Mouse (Mus musculus): ENCODE measurements around the gene Hspa12a. TPM values are rescaled to one million over a fixed set of nuclear protein-coding genes. Genes with fewer than 3 reads are reported as not detected.

The Hspa12a gene
- polyA plus RNA-seq, 1 experiment from 2014 or later = 18.7 TPM

- H3K4me1 ChIP-seq = peaks cover 22% of the 10 kb centered on the region
- no peak overlapping the region for H3K4me3 ChIP-seq
- no peak overlapping the region for H3K27ac ChIP-seq
- H3K36me3 ChIP-seq (ENCODE audit: poor library complexity, severe bottlenecking) = no peaks in the 10 kb centered on the region
- H3K9me3 ChIP-seq (replicated peaks) = no peaks in the 10 kb centered on the region
- no peak overlapping the region for H3K9ac ChIP-seq
- no peak overlapping the region for H3K4me2 ChIP-seq
- WGBS = 73% methylated on average over 9 of the region's 9 CpGs
- peaks cover 19% of the 10 kb centered on the region for H3K27me3 ChIP-seq
- no peak for ATAC-seq
Measured at GRCm38 (mm10) chr19:58856129-58856855, 87.2 kb downstream of the Hspa12a start.

GRCm38 (mm10) chr19:58854899-58855298 lies 88.6 kb downstream of the Hspa12a start:
- Histone ChIP-seq H3K9ac (no peak overlapping the region), H3K4me1 (peaks cover 9% of the 10 kb centered on the region), H3K4me2 (no peak overlapping the region), H3K4me3 (no peak overlapping the region), H3K27me3 (peaks cover 13% of the 10 kb centered on the region), H3K27ac (no peak overlapping the region), H3K9me3 (replicated peaks) (no peaks in the 10 kb centered on the region), H3K36me3 (ENCODE audit: poor library complexity, severe bottlenecking) (no peaks in the 10 kb centered on the region)
- no peak for ATAC-seq
- 51% methylated on average over 3 of the region's 3 CpGs for WGBS

DNA sequence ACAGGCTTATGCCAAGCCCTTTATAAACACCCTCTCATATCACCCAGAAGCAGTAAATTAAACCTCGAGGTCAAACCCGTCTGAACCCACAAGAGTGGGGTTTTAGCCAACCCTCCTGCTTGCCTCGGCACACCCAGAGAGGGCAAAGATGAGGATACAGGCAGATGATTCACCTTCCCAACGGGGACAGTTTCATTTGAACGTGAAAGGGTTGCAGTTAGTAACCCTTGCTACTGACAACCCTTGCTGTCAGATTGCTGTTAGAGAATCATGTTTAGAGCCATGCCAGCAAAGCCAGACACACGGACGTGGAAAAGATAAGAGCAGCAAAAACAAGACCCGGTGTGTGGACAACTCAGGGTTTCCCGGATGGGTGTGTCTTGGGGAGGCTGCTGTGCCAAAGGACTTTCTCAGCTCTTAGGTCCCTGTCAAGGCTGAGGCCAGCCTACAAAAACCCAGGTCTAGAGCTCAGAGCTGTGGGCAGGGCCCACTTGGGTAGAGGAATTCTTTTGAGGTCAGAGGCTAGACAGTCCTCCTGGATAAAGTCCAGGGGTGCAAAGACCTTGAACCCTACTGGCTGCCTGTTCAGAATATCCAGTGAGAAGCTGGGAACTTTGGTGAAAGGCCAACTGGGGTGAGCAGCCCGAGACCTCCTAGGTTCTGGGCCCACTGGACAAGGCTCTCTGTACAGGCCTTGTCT lies 90.3 kb downstream of the Hspa12a start:
- Histone ChIP-seq H3K27me3 (no peaks in the 10 kb centered on the region), H3K9ac (no peak overlapping the region), H3K36me3 (ENCODE audit: poor library complexity, severe bottlenecking) (no peaks in the 10 kb centered on the region), H3K4me3 (no peak overlapping the region), H3K4me2 (no peak overlapping the region), H3K4me1 (no peaks in the 10 kb centered on the region), H3K27ac (no peak overlapping the region), H3K9me3 (replicated peaks) (no peaks in the 10 kb centered on the region)
- WGBS = 91% methylated on average over 10 of the region's 10 CpGs
- no peak for ATAC-seq

DNA sequence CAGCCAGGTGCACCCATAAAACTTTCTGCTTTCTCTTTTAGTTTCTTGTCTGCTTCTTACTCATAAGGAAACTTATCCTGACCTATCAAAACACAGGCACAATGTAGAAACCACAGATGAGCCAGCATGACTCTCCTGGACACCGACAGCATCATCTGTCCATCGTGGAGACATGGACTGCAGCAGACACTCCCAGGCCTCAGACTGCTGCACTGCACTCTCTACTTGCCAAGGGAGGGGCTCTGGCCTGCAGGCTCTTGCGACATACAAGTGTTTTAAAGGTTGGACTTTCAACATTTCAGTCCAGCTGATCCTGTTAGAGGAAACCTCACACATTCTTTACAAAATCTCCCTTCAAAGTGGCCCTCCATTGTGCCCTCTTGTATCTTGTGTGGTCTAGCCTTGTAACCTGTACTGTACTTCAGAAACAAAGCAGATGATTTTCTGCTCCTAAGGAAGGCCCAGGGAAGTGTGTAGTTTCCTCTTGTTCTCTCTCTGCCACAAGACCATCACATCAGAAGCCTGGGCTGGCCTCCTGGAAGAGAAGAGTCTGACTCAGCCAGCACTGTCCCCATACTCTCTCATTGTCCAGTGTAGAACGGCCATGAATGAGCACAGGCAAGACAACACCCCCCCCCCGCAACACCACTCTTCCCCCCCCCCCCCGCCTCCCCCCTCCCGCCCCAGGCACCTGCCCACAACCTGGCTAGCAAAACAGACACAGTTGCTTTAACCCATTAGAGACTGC lies 92.6 kb downstream of the Hspa12a start:
- Histone ChIP-seq H3K36me3 (ENCODE audit: poor library complexity, severe bottlenecking) (no peaks in the 10 kb centered on the region), H3K9me3 (replicated peaks) (no peaks in the 10 kb centered on the region), H3K4me3 (no peak overlapping the region), H3K27ac (no peak overlapping the region), H3K4me2 (no peak overlapping the region), H3K27me3 (no peaks in the 10 kb centered on the region), H3K4me1 (no peaks in the 10 kb centered on the region), H3K9ac (no peak overlapping the region)
- 73% methylated on average over 6 of the region's 7 CpGs for WGBS
- ATAC-seq = no peak

- H3K9me3 ChIP-seq (replicated peaks) = no peaks in the 10 kb centered on the region
Measured at GRCm38 (mm10) chr19:58849333-58850131, 93.9 kb downstream of the Hspa12a start.

DNA sequence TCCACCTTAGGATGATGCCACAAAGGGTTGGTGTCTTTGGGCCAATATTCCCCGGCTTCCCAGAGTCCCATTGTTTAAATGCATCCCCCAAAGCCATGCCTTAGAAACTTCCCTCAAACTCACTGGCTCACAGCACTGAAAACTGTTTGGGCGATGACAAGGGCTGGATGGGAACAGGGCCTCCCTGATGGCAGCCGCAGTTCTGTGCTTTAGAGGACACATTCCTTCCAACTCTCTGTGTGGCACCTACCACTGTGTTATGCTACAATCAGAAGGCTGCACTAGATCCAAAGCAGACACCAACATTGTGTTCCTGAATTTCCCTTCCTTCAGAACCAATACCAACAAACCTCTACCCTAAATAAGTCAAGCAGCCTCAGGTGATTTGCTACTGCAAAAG lies 99.8 kb downstream of the Hspa12a start:
- no peak overlapping the region for H3K27ac ChIP-seq
- no peak overlapping the region for H3K4me3 ChIP-seq
- no peaks in the 10 kb centered on the region for H3K9me3 ChIP-seq (replicated peaks)
- H3K36me3 ChIP-seq (ENCODE audit: poor library complexity, severe bottlenecking) = no peaks in the 10 kb centered on the region
- ATAC-seq = no peak
- no peak overlapping the region for H3K4me2 ChIP-seq
- no peaks in the 10 kb centered on the region for H3K27me3 ChIP-seq
- peaks cover 27% of the 10 kb centered on the region for H3K4me1 ChIP-seq
- no peak overlapping the region for H3K9ac ChIP-seq
- 72% methylated on average over 3 of the region's 3 CpGs for WGBS

More at GRCm38 (mm10) chr19:58849333-58850131, 93.9 kb downstream of the Hspa12a start:
- no peak overlapping the region for H3K4me3 ChIP-seq
- WGBS = 91% methylated on average over 13 of the region's 13 CpGs
- H3K36me3 ChIP-seq (ENCODE audit: poor library complexity, severe bottlenecking) = no peaks in the 10 kb centered on the region
- H3K27me3 ChIP-seq = no peaks in the 10 kb centered on the region
- no peak overlapping the region for H3K9ac ChIP-seq
- no peak for ATAC-seq
- no peak overlapping the region for H3K27ac ChIP-seq
- no peak overlapping the region for H3K4me2 ChIP-seq
- H3K4me1 ChIP-seq = no peaks in the 10 kb centered on the region

- Histone ChIP-seq H3K4me2 (no peak overlapping the region), H3K4me3 (no peak overlapping the region), H3K27me3 (no peaks in the 10 kb centered on the region), H3K9me3 (replicated peaks) (no peaks in the 10 kb centered on the region), H3K27ac (0 out of 2 replicates have a peak overlapping the region, but pooled peaks have one; percentile 15), H3K4me1 (peaks cover 29% of the 10 kb centered on the region), H3K9ac (no peak overlapping the region), H3K36me3 (ENCODE audit: poor library complexity, severe bottlenecking) (no peaks in the 10 kb centered on the region)
- 66% methylated on average over 5 of the region's 5 CpGs for WGBS
- ATAC-seq = 0 out of 2 replicates have a peak, but pooled peaks have one; percentile 41
Measured at GRCm38 (mm10) chr19:58840721-58841271, 102.7 kb downstream of the Hspa12a start.

DNA sequence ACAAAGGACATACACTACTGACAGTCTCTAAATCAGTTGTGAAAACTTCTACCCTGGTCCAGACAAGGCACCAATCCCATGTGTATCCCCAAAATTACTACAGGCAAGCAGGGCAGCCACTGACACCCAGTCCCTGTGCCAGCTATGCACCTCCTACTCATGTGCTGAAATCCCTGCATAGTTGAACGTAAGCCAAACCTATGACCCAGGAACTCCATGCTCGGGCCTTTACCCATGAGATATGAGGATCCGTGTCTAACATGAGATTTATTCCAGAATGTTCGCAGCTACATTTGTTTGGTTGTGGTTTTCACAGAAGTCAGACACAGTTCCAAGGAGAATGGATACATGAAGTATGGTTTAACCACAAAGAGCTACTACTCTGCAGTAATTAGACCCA lies 103.6 kb downstream of the Hspa12a start:
- ATAC-seq = no peak
- Histone ChIP-seq H3K4me2 (no peak overlapping the region), H3K27me3 (no peaks in the 10 kb centered on the region), H3K36me3 (ENCODE audit: poor library complexity, severe bottlenecking) (no peaks in the 10 kb centered on the region), H3K27ac (no peak overlapping the region), H3K4me1 (peaks cover 29% of the 10 kb centered on the region), H3K9me3 (replicated peaks) (no peaks in the 10 kb centered on the region), H3K9ac (no peak overlapping the region), H3K4me3 (no peak overlapping the region)
- 91% methylated on average over 4 of the region's 4 CpGs for WGBS

DNA sequence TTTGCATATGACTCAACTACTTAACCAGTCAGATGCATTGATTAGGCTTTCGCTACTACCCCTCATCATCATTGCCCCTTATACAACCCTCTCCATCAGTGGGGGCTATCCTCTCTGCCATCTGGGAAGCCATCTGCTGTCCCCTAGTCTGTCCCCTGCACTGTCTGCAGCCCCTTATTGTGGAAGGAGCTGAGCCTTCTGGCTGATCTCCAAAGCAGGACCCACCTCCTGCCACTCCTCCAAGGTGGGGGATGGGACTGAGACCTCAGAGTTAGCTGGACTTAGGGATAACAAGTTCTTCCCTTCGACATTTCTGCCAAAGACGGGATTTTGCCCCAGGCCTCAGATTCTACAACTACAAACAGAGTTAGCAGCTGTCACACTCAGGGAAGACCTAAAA lies 104.1 kb downstream of the Hspa12a start:
- no peak overlapping the region for H3K4me3 ChIP-seq
- H3K4me2 ChIP-seq = no peak overlapping the region
- peaks cover 29% of the 10 kb centered on the region for H3K4me1 ChIP-seq
- no peak overlapping the region for H3K9ac ChIP-seq
- 0 out of 2 replicates have a peak, but pooled peaks have one; percentile 46 for ATAC-seq
- H3K36me3 ChIP-seq (ENCODE audit: poor library complexity, severe bottlenecking) = no peaks in the 10 kb centered on the region
- no peak overlapping the region for H3K27ac ChIP-seq
- no peaks in the 10 kb centered on the region for H3K9me3 ChIP-seq (replicated peaks)
- H3K27me3 ChIP-seq = no peaks in the 10 kb centered on the region
- WGBS = 55% methylated on average over 3 of the region's 3 CpGs

DNA sequence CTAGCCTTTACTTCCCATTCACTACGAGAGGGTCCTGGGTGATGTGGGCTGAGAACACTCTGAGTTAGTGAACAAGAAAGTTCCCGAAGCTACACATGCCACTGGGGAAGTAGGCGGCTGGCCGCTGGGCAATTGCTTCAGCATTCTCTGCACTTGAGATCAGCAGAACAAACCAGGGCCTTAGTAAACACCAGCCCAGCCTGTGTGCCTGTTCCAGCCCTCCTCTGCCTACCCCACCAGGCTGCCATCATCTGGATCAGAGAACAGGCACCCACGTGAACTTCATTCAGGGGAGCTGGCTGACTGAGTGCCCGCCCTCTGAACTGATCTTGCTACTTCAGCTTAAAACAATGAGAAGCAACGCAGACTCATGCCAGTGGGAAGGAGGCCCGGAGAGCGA lies 104.7 kb downstream of the Hspa12a start:
- Histone ChIP-seq H3K27me3 (no peaks in the 10 kb centered on the region), H3K4me1 (peaks cover 29% of the 10 kb centered on the region), H3K9me3 (replicated peaks) (no peaks in the 10 kb centered on the region), H3K36me3 (ENCODE audit: poor library complexity, severe bottlenecking) (no peaks in the 10 kb centered on the region), H3K4me3 (no peak overlapping the region), H3K27ac (no peak overlapping the region), H3K9ac (no peak overlapping the region), H3K4me2 (no peak overlapping the region)
- 67% methylated on average over 9 of the region's 9 CpGs for WGBS
- ATAC-seq = no peak

DNA sequence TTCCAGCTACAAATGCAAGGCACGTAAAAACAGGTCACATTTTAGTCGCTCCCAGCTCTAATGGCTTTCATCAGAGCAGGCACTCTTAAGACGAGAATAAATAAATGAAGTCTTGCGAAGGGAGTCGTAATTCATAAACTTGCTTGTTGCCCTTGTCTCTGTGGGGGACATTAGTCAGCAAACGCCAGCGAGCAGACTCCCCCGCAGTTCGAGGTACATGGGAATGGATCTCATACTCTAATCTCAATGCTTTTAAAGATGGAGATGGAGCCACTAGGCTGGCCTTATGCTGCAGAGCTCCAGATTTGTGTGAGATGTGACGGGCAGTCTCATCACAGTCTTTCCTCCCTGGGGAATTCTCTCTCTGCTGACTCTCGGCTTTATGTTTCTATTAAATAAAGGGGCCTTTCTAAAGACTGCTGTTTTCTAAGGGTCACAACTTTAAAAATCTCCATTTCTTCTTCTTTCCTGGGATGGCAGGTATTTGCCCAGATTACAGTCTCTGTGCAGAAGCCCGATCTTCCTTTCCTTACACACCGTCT lies 109.7 kb downstream of the Hspa12a start:
- Histone ChIP-seq H3K27ac (no peak overlapping the region), H3K9me3 (replicated peaks) (no peaks in the 10 kb centered on the region), H3K27me3 (no peaks in the 10 kb centered on the region), H3K4me2 (no peak overlapping the region), H3K4me1 (peaks cover 20% of the 10 kb centered on the region), H3K4me3 (no peak overlapping the region), H3K9ac (no peak overlapping the region), H3K36me3 (ENCODE audit: poor library complexity, severe bottlenecking) (no peaks in the 10 kb centered on the region)
- WGBS = 77% methylated on average over 13 of the region's 13 CpGs
- ATAC-seq = no peak
